Mouse (Mus musculus): ENCODE results near the gene As3mt. TPM values are rescaled to one million over a fixed set of nuclear protein-coding genes. Genes with fewer than 3 reads are reported as not detected.

The As3mt gene
- polyA plus RNA-seq (2016; fragmentation: Nextera tagmentation; extraction: Ambion mirVana): 30.8 and 32.2 TPM in 2 replicates

DNA sequence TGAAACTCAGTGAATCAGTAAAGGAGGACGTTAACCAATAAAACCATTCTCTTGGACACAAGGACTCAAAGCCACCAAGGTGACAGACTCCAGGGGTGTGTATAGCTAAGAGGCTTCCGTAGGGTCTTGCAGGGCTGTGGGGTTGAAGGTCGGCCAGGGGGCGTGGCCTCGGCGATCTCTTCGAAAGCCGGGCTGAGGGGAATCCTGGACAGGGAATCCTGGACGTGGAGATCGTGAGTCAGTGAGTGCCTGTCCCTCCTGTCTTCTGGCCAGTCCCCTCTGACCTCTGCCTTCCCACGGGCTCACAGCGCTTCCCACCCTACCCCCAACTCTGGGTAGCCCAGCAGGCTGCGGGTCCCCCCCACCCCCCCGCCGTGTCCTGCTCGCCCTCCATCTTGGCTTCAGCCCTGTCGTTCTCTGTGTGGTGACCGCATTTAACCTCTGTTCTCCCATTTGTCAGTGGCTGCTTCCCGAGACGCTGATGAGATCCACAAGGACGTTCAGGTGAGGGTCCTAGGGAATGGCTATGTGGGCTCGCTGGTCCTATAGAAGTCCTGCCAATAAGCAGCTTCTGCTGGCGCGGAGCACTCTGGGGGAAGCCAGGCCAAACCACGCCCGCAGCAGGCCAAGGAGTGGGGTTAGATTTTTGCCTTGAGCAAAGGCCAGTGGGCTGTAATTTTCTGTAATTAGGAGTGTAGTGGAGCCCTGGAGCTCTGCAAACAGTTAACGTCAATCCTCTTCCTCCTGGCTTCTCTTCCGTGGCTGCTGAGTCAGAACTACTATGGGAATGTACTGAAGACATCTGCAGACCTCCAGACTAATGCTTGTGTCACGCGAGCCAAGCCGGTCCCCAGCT lies at the start of gene As3mt:
As3mt (plus strand) TSS at position 163 of the 856 bp plus-strand sequence.
- no peaks in the 10 kb centered on the region for H3K36me3 ChIP-seq
- no peaks in the 10 kb centered on the region for H3K9me3 ChIP-seq
- H3K27ac ChIP-seq: no peak within 1 kb of the TSS
- WGBS: 17% methylated on average over 31 of the region's 31 CpGs
- peak within 1 kb of the TSS; percentile 72 for H3K4me2 ChIP-seq (replicated peaks)
- H3K27me3 ChIP-seq (replicated peaks): no peaks in the 10 kb centered on the region
- peak within 1 kb of the TSS; percentile 44 for H3K4me3 ChIP-seq
- peaks cover 10% of the 10 kb centered on the region; the same call in 1 of the 2 replicates for H3K4me1 ChIP-seq
- no peak for ATAC-seq (ENCODE audit: low FRiP score, low read depth)
- H3K9ac ChIP-seq: peak within 1 kb of the TSS; percentile 61

DNA sequence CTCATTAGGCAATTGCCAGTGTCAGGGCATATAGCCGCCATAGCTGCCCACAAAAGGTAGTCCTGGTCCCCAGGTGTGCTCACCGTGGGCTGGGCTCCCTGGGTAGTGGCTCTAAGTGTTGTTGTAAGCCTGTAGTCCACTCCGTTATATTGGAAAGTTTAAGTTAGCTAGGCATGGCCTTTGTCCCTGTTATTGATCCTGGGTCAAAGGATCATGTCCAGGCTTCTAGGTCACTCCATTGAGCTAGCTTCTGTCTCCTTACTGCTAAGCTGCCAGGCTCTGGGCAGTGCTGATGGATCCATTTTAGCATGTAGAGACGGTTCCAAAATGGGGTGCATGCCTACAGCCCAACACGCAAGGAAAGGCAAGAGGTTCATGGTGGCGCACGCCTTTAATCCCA lies 48.9 kb upstream of the As3mt start:
- Histone ChIP-seq H3K27ac (no peak overlapping the region), H3K4me2 (replicated peaks) (no peak overlapping the region), H3K4me3 (no peak overlapping the region), H3K9ac (no peak overlapping the region), H3K4me1 (no peaks in the 10 kb centered on the region; the same call in 1 of the 2 replicates), H3K36me3 (peaks cover 40% of the 10 kb centered on the region), H3K9me3 (no peaks in the 10 kb centered on the region), H3K27me3 (replicated peaks) (no peaks in the 10 kb centered on the region)
- ATAC-seq (ENCODE audit: low FRiP score, low read depth): no peak
- 96% methylated on average over 7 of the region's 7 CpGs for WGBS

DNA sequence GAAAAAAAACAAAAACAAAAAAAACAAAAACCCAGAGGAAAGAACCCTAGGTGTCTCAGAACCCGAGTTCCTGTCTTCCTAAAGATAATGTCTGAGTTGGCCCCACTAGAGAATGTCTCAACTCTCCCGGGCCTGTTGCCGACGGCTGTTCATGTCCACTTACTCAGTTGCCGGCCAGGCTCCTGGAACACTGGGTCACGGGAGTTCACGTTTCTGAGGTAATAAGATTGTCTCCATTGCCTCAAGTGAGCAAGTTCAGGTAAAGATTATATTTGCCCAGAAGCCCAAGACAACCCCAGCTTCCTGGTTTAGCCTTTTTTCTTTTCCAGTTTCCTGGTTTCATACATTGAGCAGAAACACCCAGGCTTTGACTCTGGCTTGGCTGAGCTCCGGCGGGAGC lies 48.4 kb upstream of the As3mt start:
- Histone ChIP-seq H3K36me3 (peaks cover 35% of the 10 kb centered on the region), H3K4me2 (replicated peaks) (no peak overlapping the region), H3K9me3 (no peaks in the 10 kb centered on the region), H3K4me3 (no peak overlapping the region), H3K9ac (no peak overlapping the region), H3K4me1 (no peaks in the 10 kb centered on the region; the same call in 1 of the 2 replicates), H3K27me3 (replicated peaks) (no peaks in the 10 kb centered on the region), H3K27ac (no peak overlapping the region)
- WGBS: 88% methylated on average over 9 of the region's 9 CpGs
- no peak for ATAC-seq (ENCODE audit: low FRiP score, low read depth)

DNA sequence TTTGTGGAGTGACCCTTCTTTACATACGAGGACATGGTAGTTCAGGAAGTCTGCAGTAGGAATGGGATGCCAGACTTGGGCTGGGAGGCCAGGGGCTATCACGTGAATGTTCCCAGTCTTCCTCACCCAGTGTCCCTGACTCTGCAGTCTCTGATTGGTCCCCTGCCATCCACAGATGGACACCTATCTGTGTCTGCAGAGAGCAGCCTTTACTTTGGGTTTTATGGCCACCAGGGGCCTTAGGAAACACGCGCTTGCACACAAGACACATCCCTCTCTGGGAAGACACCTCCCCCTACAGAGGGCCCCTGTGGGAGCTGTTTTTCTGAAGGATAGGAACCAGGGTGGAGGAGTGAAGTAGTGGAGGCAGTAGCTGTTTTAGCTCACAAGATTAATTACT lies 45.7 kb upstream of the As3mt start:
- no peak for ATAC-seq (ENCODE audit: low FRiP score, low read depth)
- H3K4me2 ChIP-seq (replicated peaks): no peak overlapping the region
- H3K9ac ChIP-seq: no peak overlapping the region
- H3K4me1 ChIP-seq: no peaks in the 10 kb centered on the region; the same call in 1 of the 2 replicates
- no peaks in the 10 kb centered on the region for H3K9me3 ChIP-seq
- WGBS: 52% methylated on average over 4 of the region's 4 CpGs
- H3K36me3 ChIP-seq: peaks cover 8% of the 10 kb centered on the region
- no peak overlapping the region for H3K27ac ChIP-seq
- no peak overlapping the region for H3K4me3 ChIP-seq
- H3K27me3 ChIP-seq (replicated peaks): no peaks in the 10 kb centered on the region

DNA sequence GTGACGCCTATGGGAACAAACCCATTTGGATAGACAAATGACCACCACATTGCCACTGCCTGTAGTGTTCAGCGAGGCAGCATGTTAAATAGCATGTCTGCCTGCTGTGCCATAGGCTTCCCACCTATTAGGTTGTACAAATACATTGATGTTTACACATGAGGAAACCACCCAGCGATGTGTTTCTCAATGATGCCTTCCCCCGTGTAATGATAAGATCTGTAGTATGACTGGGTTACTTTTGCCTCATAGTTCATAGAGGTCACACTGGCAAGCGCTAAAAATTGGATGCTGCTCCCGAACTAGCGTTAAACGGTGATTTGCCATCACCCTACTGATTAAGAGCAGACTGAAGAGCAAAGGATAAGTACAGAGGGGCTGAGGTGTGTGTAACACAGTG lies 45.0 kb upstream of the As3mt start:
- Histone ChIP-seq H3K36me3 (peaks cover 1% of the 10 kb centered on the region), H3K4me3 (no peak overlapping the region), H3K4me1 (no peaks in the 10 kb centered on the region; the same call in 1 of the 2 replicates), H3K9me3 (no peaks in the 10 kb centered on the region), H3K27me3 (replicated peaks) (no peaks in the 10 kb centered on the region), H3K9ac (no peak overlapping the region), H3K4me2 (replicated peaks) (no peak overlapping the region), H3K27ac (no peak overlapping the region)
- 88% methylated on average over 8 of the region's 8 CpGs for WGBS
- no peak for ATAC-seq (ENCODE audit: low FRiP score, low read depth)

DNA sequence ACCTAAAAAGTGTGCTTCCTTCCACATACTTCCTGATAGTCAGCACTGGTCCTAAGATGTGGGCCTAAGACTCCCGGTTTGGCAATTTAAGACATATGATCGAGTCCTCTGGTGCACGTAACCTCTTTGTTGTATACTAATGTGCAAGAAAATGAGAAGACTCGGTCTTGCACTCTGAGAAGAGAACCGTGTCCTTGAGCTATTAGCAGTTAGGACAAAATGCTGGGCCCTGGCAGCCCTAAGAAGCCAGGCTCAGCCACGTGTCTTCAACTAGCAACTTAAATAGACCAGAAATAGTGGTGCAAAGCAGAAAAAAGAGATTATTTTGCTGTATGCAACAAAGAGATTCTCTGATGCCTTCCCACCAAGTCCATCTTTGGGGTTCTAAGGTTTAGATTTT lies 44.5 kb upstream of the As3mt start:
- Histone ChIP-seq H3K36me3 (no peaks in the 10 kb centered on the region), H3K9me3 (no peaks in the 10 kb centered on the region), H3K4me1 (no peaks in the 10 kb centered on the region; the same call in 1 of the 2 replicates), H3K4me2 (replicated peaks) (no peak overlapping the region), H3K27me3 (replicated peaks) (no peaks in the 10 kb centered on the region), H3K4me3 (no peak overlapping the region), H3K27ac (no peak overlapping the region), H3K9ac (no peak overlapping the region)
- no peak for ATAC-seq (ENCODE audit: low FRiP score, low read depth)
- 85% methylated on average over 6 of the region's 6 CpGs for WGBS

DNA sequence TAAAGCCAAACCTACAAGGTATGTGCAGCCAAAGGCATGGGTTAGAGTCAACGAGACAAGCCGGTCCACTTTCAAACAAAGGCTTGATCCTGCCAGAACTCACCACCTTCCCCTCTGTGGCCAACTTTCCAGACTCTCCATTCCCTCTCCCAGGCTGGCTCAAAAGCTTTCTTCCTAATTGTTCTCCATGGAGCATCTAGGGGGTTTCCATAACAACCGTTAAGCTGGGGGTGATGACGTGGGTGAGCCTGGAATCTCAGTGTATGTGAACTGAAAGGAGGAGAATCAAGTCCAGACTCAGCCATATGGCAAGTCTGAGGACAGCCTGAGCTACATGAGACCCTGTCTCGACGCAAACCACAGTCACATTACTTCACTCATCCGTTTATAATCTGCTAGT lies 41.8 kb upstream of the As3mt start:
- H3K4me2 ChIP-seq (replicated peaks): no peak overlapping the region
- no peak for ATAC-seq (ENCODE audit: low FRiP score, low read depth)
- no peak overlapping the region for H3K4me3 ChIP-seq
- no peaks in the 10 kb centered on the region for H3K27me3 ChIP-seq (replicated peaks)
- H3K9ac ChIP-seq: no peak overlapping the region
- H3K36me3 ChIP-seq: no peaks in the 10 kb centered on the region
- no peak overlapping the region for H3K27ac ChIP-seq
- H3K9me3 ChIP-seq: no peaks in the 10 kb centered on the region
- no peaks in the 10 kb centered on the region; the same call in 1 of the 2 replicates for H3K4me1 ChIP-seq
- WGBS: 65% methylated on average over 7 of the region's 7 CpGs

DNA sequence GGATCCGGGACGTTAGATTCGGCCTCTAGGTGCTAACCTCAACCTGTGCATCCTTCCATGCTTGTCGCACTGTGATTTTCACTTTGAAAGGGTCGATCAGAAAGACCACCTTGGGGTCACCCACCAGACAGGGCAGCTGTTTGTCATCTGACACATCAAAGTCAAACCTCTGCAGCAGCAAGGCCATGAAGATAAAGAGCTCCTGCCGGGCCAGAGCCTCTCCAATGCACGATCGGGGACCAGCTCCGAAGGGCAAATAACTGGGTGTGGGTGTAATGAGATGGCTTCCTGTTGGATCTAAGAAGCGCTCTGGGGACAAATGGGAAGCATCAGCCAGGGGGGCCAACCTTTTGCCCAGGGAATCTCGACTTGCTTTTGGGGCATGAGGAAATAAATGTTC lies 40.0 kb upstream of the As3mt start:
- ATAC-seq (ENCODE audit: low FRiP score, low read depth): no peak
- no peaks in the 10 kb centered on the region for H3K36me3 ChIP-seq
- H3K4me2 ChIP-seq (replicated peaks): no peak overlapping the region
- H3K4me3 ChIP-seq: no peak overlapping the region
- H3K27me3 ChIP-seq (replicated peaks): no peaks in the 10 kb centered on the region; the same call in 1 of the 2 replicates
- H3K4me1 ChIP-seq: no peaks in the 10 kb centered on the region
- H3K9me3 ChIP-seq: no peaks in the 10 kb centered on the region
- H3K9ac ChIP-seq: no peak overlapping the region
- WGBS: 68% methylated on average over 11 of the region's 11 CpGs
- H3K27ac ChIP-seq: no peak overlapping the region

DNA sequence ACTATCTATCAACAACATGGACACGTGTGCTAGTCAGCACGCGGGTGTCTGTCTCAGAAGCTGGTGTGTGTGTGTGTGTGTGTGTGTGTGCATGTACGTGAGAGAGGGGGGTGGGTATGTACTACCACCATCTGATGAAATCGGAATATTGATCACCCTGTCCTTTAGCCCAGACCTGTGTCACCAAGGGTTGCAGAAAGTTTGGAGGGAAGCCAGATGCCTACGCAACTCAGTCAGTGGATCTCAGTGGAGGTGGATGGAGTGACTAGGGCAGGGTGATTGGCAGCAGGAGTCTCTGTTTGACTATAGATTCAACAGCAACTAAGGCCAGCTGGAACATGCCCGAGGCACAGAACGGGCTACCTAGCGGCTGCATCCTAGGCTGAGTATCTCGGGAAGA lies 39.0 kb upstream of the As3mt start:
- Histone ChIP-seq H3K27ac (no peak overlapping the region), H3K4me1 (no peaks in the 10 kb centered on the region), H3K9me3 (no peaks in the 10 kb centered on the region), H3K4me2 (replicated peaks) (no peak overlapping the region), H3K9ac (no peak overlapping the region), H3K27me3 (replicated peaks) (no peaks in the 10 kb centered on the region; the same call in 1 of the 2 replicates), H3K36me3 (no peaks in the 10 kb centered on the region), H3K4me3 (no peak overlapping the region)
- no peak for ATAC-seq (ENCODE audit: low FRiP score, low read depth)
- 91% methylated on average over 10 of the region's 10 CpGs for WGBS

DNA sequence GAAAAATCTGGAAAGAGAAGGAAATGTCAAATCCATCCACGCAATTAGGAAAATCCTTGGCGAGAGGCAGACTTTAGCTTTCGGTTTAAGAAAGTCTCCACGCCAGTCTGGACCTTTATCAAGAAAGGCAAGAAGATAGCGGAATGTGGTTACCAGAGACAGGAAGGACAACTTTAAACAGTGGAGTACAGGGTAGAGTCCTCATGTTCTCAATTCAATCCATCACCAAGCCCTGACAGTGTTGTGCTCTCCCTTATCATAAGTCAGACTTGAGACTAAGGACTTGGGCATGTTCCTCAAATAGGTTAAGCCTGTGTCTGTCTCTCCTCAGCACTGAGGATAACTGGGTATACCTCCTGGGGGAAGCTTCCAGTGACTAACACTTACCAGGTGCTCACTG lies 37.5 kb upstream of the As3mt start:
- Histone ChIP-seq H3K27me3 (replicated peaks) (no peaks in the 10 kb centered on the region; the same call in 1 of the 2 replicates), H3K4me3 (no peak overlapping the region), H3K4me1 (no peaks in the 10 kb centered on the region), H3K9me3 (no peaks in the 10 kb centered on the region), H3K9ac (no peak overlapping the region), H3K36me3 (no peaks in the 10 kb centered on the region), H3K4me2 (replicated peaks) (no peak overlapping the region), H3K27ac (no peak overlapping the region)
- ATAC-seq (ENCODE audit: low FRiP score, low read depth): no peak
- WGBS: 91% methylated on average over 5 of the region's 5 CpGs

DNA sequence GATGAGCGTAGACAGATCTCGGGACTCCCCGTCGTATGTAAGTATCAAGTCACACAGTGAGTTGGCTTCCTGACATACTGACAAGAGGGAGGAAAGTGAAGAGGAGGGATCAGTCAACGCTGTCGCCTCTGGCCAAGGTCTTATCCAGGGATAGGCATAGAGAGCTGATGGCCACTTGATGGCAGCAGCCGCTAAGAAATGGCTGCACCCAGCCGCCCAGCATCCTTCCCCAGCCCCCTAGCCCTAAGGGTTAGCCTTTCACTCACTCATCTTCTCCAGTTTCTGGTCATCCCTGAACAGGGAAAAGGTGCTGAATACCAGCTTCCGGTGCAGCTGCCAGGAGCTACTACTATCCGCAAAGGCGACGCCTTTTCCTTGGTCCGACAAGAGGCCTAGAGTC lies 36.6 kb upstream of the As3mt start:
- H3K4me1 ChIP-seq: no peaks in the 10 kb centered on the region
- H3K4me2 ChIP-seq (replicated peaks): no peak overlapping the region
- H3K4me3 ChIP-seq: no peak overlapping the region
- WGBS: 34% methylated on average over 13 of the region's 13 CpGs
- ATAC-seq (ENCODE audit: low FRiP score, low read depth): no peak
- H3K27ac ChIP-seq: no peak overlapping the region
- H3K9me3 ChIP-seq: no peaks in the 10 kb centered on the region
- no peaks in the 10 kb centered on the region for H3K36me3 ChIP-seq
- no peaks in the 10 kb centered on the region; the same call in 1 of the 2 replicates for H3K27me3 ChIP-seq (replicated peaks)
- H3K9ac ChIP-seq: no peak overlapping the region

DNA sequence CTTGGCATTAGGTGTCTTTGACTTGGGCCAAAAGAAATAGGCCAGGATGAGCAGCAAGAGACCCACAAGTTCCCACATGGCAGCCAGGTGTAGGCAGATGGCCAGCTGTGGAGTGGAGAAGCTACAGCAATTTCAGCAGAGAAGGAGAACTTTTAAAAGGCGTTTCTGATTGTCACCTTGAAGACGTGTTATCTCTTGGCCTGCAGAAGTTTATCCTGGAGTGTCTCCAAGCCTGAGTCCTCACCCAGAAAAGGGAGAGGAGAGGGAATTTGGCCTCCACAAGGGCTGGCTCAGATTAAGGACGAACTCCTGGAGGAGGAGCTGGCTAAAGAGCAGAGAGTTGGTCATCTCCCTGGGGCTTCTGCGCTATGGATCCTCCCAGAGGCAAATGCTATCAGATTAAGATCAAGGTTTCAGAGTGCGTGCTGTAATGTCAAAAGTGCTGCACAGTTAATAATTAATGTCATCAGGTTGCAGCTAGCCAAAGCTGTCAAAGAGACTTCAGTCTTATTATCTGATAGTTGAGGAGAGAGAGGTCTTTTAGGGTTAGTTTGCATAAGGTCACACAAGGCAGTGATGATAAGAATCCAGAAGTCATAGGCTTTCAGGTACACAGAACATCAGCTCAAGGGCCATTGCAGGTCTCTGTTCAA lies 34.4 kb upstream of the As3mt start, which contains the start of gene Cyp17a1:
Cyp17a1 (minus strand) TSS at position 407 of the 653 bp plus-strand sequence.
- no peaks in the 10 kb centered on the region for H3K9me3 ChIP-seq
- H3K4me1 ChIP-seq: no peaks in the 10 kb centered on the region
- no peak within 1 kb of the TSS for H3K9ac ChIP-seq
- no peak for ATAC-seq (ENCODE audit: low FRiP score, low read depth)
- H3K27ac ChIP-seq: no peak within 1 kb of the TSS
- no peak within 1 kb of the TSS for H3K4me2 ChIP-seq (replicated peaks)
- H3K36me3 ChIP-seq: no peaks in the 10 kb centered on the region
- WGBS: 75% methylated on average over 5 of the region's 5 CpGs
- H3K4me3 ChIP-seq: no peak within 1 kb of the TSS
- H3K27me3 ChIP-seq (replicated peaks): no peaks in the 10 kb centered on the region; the same call in 1 of the 2 replicates
